Comparison of ENCODE assay signal across 8 mouse cellular contexts in genomic region chr3:155093116-155093956, GRCm38 (mm10). TPM values are rescaled to one million over a fixed set of nuclear protein-coding genes. Genes with fewer than 3 reads are reported as not detected.
DNase-seq lines count a peak whose midpoint lies in the region; ATAC-seq and TF ChIP-seq lines count a peak whose summit lies in the region.

Fpgt (minus strand) TSS chr3:155093403.
Lrriq3 (plus strand) TSS chr3:155093434.

- peak within 1 kb of the TSS; percentile 79; the same call in 1 of the 2 replicates for H3K27ac ChIP-seq in heart, embryonic 11.5 days (ENCODE audit: low read depth, low read length)
- peak within 1 kb of the TSS; percentile 84 for H3K27ac ChIP-seq in kidney, embryonic 16.5 days (ENCODE audit: low read length)
- H3K27ac ChIP-seq in liver, adult 2 months (replicated peaks; ENCODE audit: insufficient read depth, low read depth, low read length), result peak within 1 kb of the TSS; percentile 72

- peak; percentile 99 for ATAC-seq in heart, embryonic 11.5 days (replicated peaks; ENCODE audit: insufficient number of reproducible peaks, low FRiP score, low TSS enrichment)
- ATAC-seq in kidney, embryonic 16.5 days (ENCODE audit: low FRiP score, low TSS enrichment), result peak; percentile 100

- H3K27me3 ChIP-seq in C2C12 (ENCODE audit: control insufficient read depth, insufficient read depth, insufficient read length) (no peaks in the 10 kb centered on the region), myocyte (ENCODE audit: control insufficient read depth, insufficient read depth, insufficient read length) (no peaks in the 10 kb centered on the region)
- H3K27me3 ChIP-seq in erythroblast, embryonic 14.5 days (ENCODE audit: control insufficient read depth), result no peaks in the 10 kb centered on the region
- no peaks in the 10 kb centered on the region for H3K27me3 ChIP-seq in heart, embryonic 11.5 days (ENCODE audit: control insufficient read depth, insufficient read depth, low read length)
- no peaks in the 10 kb centered on the region for H3K27me3 ChIP-seq in kidney, embryonic 16.5 days (ENCODE audit: insufficient read depth, low read length)
- H3K27me3 ChIP-seq in liver, adult 2 months (ENCODE audit: control insufficient read depth, insufficient read depth, low read length), result no peaks in the 10 kb centered on the region
- H3K27me3 ChIP-seq in splenic B cell, adult 2 months (ENCODE audit: control insufficient read depth, insufficient read depth, low read length, poor library complexity, severe bottlenecking), result no peaks in the 10 kb centered on the region

- H3K4me3 ChIP-seq in C2C12 (ENCODE audit: insufficient read depth, poor library complexity, severe bottlenecking) (peak within 1 kb of the TSS; percentile 53), myocyte (peak within 1 kb of the TSS; percentile 66)
- H3K4me3 ChIP-seq in erythroblast, embryonic 14.5 days (replicated peaks), result peak within 1 kb of the TSS; percentile 80
- peak within 1 kb of the TSS; percentile 63 for H3K4me3 ChIP-seq in heart, embryonic 11.5 days (ENCODE audit: low read depth, low read length)
- peak within 1 kb of the TSS; percentile 77 for H3K4me3 ChIP-seq in kidney, embryonic 16.5 days (ENCODE audit: low read length)
- H3K4me3 ChIP-seq in liver, adult 2 months (ENCODE audit: insufficient read depth, low read depth, low read length), result peak within 1 kb of the TSS; percentile 92

- DNase-seq in brain, embryonic 14.5 days (ENCODE audit: low read depth), result peak; percentile 99
- DNase-seq in liver, adult 2 months (ENCODE audit: extremely low read depth, low read depth, low spot score), result peak; percentile 84
- peak; percentile 89 for DNase-seq in splenic B cell, adult 2 months (ENCODE audit: low read depth, low spot score)

- under 1% methylated on average over 47 of the region's 47 CpGs for WGBS in heart, embryonic 11.5 days (ENCODE audit: insufficient replicate concordance)
- 1% methylated on average over 44 of the region's 47 CpGs for WGBS in kidney, embryonic 16.5 days
- 1% methylated on average over 46 of the region's 47 CpGs for WGBS in liver, adult 2 months

- H3K9ac ChIP-seq in heart, embryonic 11.5 days (ENCODE audit: low read depth, low read length), result peak within 1 kb of the TSS; percentile 86
- peak within 1 kb of the TSS; percentile 88 for H3K9ac ChIP-seq in kidney, embryonic 16.5 days (replicated peaks; ENCODE audit: low read length)
- peak within 1 kb of the TSS; percentile 84 for H3K9ac ChIP-seq in liver, adult 2 months (ENCODE audit: low read depth, low read length)

- H3ac ChIP-seq in C2C12 (ENCODE audit: control insufficient read depth, insufficient read length, low read depth) (peak within 1 kb of the TSS; percentile 61), myocyte (ENCODE audit: control insufficient read depth, insufficient read length) (peak within 1 kb of the TSS; percentile 34)

- peaks cover 16% of the 10 kb centered on the region for H3K4me1 ChIP-seq in erythroblast, embryonic 14.5 days (ENCODE audit: control insufficient read depth)
- H3K4me1 ChIP-seq in heart, embryonic 11.5 days (ENCODE audit: control insufficient read depth, insufficient read depth, low read length), result no peaks in the 10 kb centered on the region
- H3K4me1 ChIP-seq in kidney, embryonic 16.5 days (ENCODE audit: insufficient read depth, low read length), result peaks cover 3% of the 10 kb centered on the region; the same call in 1 of the 2 replicates
- H3K4me1 ChIP-seq in liver, adult 2 months (ENCODE audit: control insufficient read depth, insufficient read depth, low read length), result peaks cover 9% of the 10 kb centered on the region

- peaks cover 8% of the 10 kb centered on the region for H3K79me3 ChIP-seq in C2C12 (ENCODE audit: low read depth)

- peak within 1 kb of the TSS; percentile 75 for H3K4me2 ChIP-seq in heart, embryonic 11.5 days
- peak within 1 kb of the TSS; percentile 77 for H3K4me2 ChIP-seq in kidney, embryonic 16.5 days (replicated peaks; ENCODE audit: low read depth, low read length)
- H3K4me2 ChIP-seq in myocyte (ENCODE audit: low read depth), result peak within 1 kb of the TSS; percentile 81

- TF ChIP-seq CTCF in C2C12 (IDR thresholded peaks at IDR 0.05; ENCODE audit: control insufficient read depth, insufficient read depth, insufficient read length), result no peak
- TF ChIP-seq CTCF in brain, embryonic 14.5 days (IDR thresholded peaks at IDR 0.05; ENCODE audit: borderline replicate concordance, extremely low read depth, insufficient read depth, insufficient read length), result no peak
- 0 out of 2 replicates have a peak, but pooled peaks have one; percentile 0 for TF ChIP-seq CTCF in liver, adult 2 months (IDR thresholded peaks at IDR 0.05; ENCODE audit: low read depth, low read length)

- TF ChIP-seq POLR2A in brain, embryonic 14.5 days (IDR thresholded peaks at IDR 0.05; ENCODE audit: borderline replicate concordance, extremely low read depth, insufficient read depth, insufficient read length, poor library complexity, severe bottlenecking), result peak; percentile 39; the same call in 1 of the 2 replicates
- TF ChIP-seq POLR2A in liver, adult 2 months (IDR thresholded peaks at IDR 0.05; ENCODE audit: extremely low read depth, insufficient read depth, low read length), result peak; percentile 54; the same call in 1 of the 2 replicates
- peak; percentile 76 for TF ChIP-seq POLR2A in myocyte (IDR thresholded peaks at IDR 0.05; ENCODE audit: insufficient read length, low read depth)

- H3K9me3 ChIP-seq in erythroblast, embryonic 14.5 days (ENCODE audit: control insufficient read depth, low read length), result no peaks in the 10 kb centered on the region
- no peaks in the 10 kb centered on the region for H3K9me3 ChIP-seq in heart, embryonic 11.5 days (replicated peaks; ENCODE audit: control insufficient read depth, low read length)
- H3K9me3 ChIP-seq in kidney, embryonic 16.5 days (ENCODE audit: low read length), result no peaks in the 10 kb centered on the region

- H3K79me2 ChIP-seq in C2C12 (ENCODE audit: control insufficient read depth, insufficient read depth), result peaks cover 15% of the 10 kb centered on the region
- H3K79me2 ChIP-seq in liver, adult 2 months (ENCODE audit: control insufficient read depth, insufficient read depth, low read length), result no peaks in the 10 kb centered on the region
- peaks cover 14% of the 10 kb centered on the region for H3K79me2 ChIP-seq in myocyte (ENCODE audit: control insufficient read depth, insufficient read depth)

- H3K36me3 ChIP-seq in C2C12 (ENCODE audit: control insufficient read depth, insufficient read depth) (peaks cover 5% of the 10 kb centered on the region), myocyte (ENCODE audit: control insufficient read depth, insufficient read depth) (peaks cover 19% of the 10 kb centered on the region)
- H3K36me3 ChIP-seq in erythroblast, embryonic 14.5 days (ENCODE audit: control insufficient read depth), result peaks cover 4% of the 10 kb centered on the region
- H3K36me3 ChIP-seq in heart, embryonic 11.5 days (ENCODE audit: control insufficient read depth, insufficient read depth, low read length), result no peaks in the 10 kb centered on the region
- no peaks in the 10 kb centered on the region for H3K36me3 ChIP-seq in kidney, embryonic 16.5 days (ENCODE audit: insufficient read depth, low read length)
- peaks cover 17% of the 10 kb centered on the region for H3K36me3 ChIP-seq in liver, adult 2 months (ENCODE audit: control insufficient read depth, insufficient read depth, low read length)
- 0 out of 2 replicates have a peak, but pooled peaks cover 3% of the 10 kb centered on the region for H3K36me3 ChIP-seq in splenic B cell, adult 2 months (ENCODE audit: control insufficient read depth, insufficient read depth, low read length, poor library complexity, severe bottlenecking)

TF ChIP-seq in C2C12, 6 proteins besides CTCF, POLR2A, EP300 and RAD21:
- peak; percentile 17 for TF ChIP-seq MAX (IDR thresholded peaks at IDR 0.05)
- no peak for TF ChIP-seq USF1 (IDR thresholded peaks at IDR 0.05; ENCODE audit: low read depth)

TF ChIP-seq in myocyte, 11 proteins besides CTCF, POLR2A, EP300 and RAD21:
- peak; percentile 10 for TF ChIP-seq SRF (IDR thresholded peaks at IDR 0.05; ENCODE audit: control insufficient read depth, insufficient read length, low read depth)
- peak; percentile 56 for TF ChIP-seq POLR2AphosphoS2 (IDR thresholded peaks at IDR 0.05; ENCODE audit: insufficient read length, low read depth)
- peak in 1 of 3 experiments; percentile 30 for TF ChIP-seq MYOD1 (IDR thresholded peaks at IDR 0.05; ENCODE audit: control insufficient read depth in 1 of 3, insufficient read length in 2 of 3, low read depth in 2 of 3)
- no peak for TF ChIP-seq REST (IDR thresholded peaks at IDR 0.05; ENCODE audit: insufficient read depth, insufficient read length)
- TF ChIP-seq E2F4 (IDR thresholded peaks at IDR 0.05; ENCODE audit: insufficient read depth), result no peak
- no peak for TF ChIP-seq CEBPB (IDR thresholded peaks at IDR 0.05; ENCODE audit: insufficient read depth, poor library complexity, severe bottlenecking)
- TF ChIP-seq USF1 (IDR thresholded peaks at IDR 0.05; ENCODE audit: low read depth), result no peak
- TF ChIP-seq TCF3 (IDR thresholded peaks at IDR 0.05; ENCODE audit: insufficient read length, low read depth), result no peak
- TF ChIP-seq MAX (IDR thresholded peaks at IDR 0.05; ENCODE audit: low read depth), result no peak
- TF ChIP-seq TCF12 (IDR thresholded peaks at IDR 0.05; ENCODE audit: insufficient read depth, poor library complexity, severe bottlenecking), result no peak
- peak in 1 of 3 experiments; percentile 55 for TF ChIP-seq MYOG (IDR thresholded peaks at IDR 0.05; ENCODE audit: control insufficient read depth in 1 of 3, insufficient read depth in 1 of 3, insufficient read length in 2 of 3, low read depth in 2 of 3)
TF ChIP-seq in myocyte: peak in this region for 4.

RNA-seq across cellular contexts. Expression of gene Fpgt, which starts in this region (rescaled TPM):
- polyA plus RNA-seq in C2C12 (2012; fragmentation: generic; extraction: Trizol) (3.3 TPM), myocyte (2012; fragmentation: generic; extraction: Trizol) (4.7 TPM)
- polyA plus RNA-seq in brain, embryonic 14.5 days (2012; rRNA removed), result 16.6 and 19.8 TPM in 2 replicates
- polyA plus RNA-seq in erythroblast, embryonic 14.5 days (2012), result 0.04 TPM in 1 of 2 replicates, not detected in the other
- 13.0 and 14.4 TPM in 2 replicates for polyA plus RNA-seq in heart, embryonic 11.5 days (2014; fragmentation: Nextera tagmentation; extraction: Ambion mirVana)
- polyA plus RNA-seq in kidney, embryonic 16.5 days (2015; fragmentation: Nextera tagmentation; extraction: Ambion mirVana), result 14.3 and 14.7 TPM in 2 replicates
- total RNA-seq in liver, adult 2 months (2014; rRNA removed), result 21.6 and 25.0 TPM in 2 replicates
- 4.8 and 6.1 TPM in 2 replicates for polyA plus RNA-seq in liver, adult 2 months (2012; rRNA removed)

RNA-seq across cellular contexts. Expression of gene Lrriq3, which starts in this region (rescaled TPM):
- polyA plus RNA-seq in C2C12 (2012; fragmentation: generic; extraction: Trizol), result 0.11 TPM
- polyA plus RNA-seq in brain, embryonic 14.5 days (2012; rRNA removed), result 0.39 and 0.51 TPM in 2 replicates
- polyA plus RNA-seq in erythroblast, embryonic 14.5 days (2012), result not detected in 2 replicates
- 0.84 and 0.87 TPM in 2 replicates for polyA plus RNA-seq in heart, embryonic 11.5 days (2014; fragmentation: Nextera tagmentation; extraction: Ambion mirVana)
- 1.3 and 1.8 TPM in 2 replicates for polyA plus RNA-seq in kidney, embryonic 16.5 days (2015; fragmentation: Nextera tagmentation; extraction: Ambion mirVana)
- total RNA-seq in liver, adult 2 months (2014; rRNA removed), result 2.8 and 3.3 TPM in 2 replicates
- 0.37 and 0.41 TPM in 2 replicates for polyA plus RNA-seq in liver, adult 2 months (2012; rRNA removed)
- 0.28 TPM for polyA plus RNA-seq in myocyte (2012; fragmentation: generic; extraction: Trizol)

Comparison
In these comparisons a context has a peak if more than half of its experiments do, and no peak if none do; other contexts are left out.
1. Peak in every context shown above with its lines: DNase-seq, ATAC-seq, H3K4me3 ChIP-seq and H3K27ac ChIP-seq.